Mouse (Mus musculus): ENCODE data around the gene Mfsd2b.
"Not testable (repeated sequence)": the region's sequence is repeated elsewhere in the genome, so short reads cannot be mapped to it uniquely, and the experiment has no call there.

The Mfsd2b gene

DNA sequence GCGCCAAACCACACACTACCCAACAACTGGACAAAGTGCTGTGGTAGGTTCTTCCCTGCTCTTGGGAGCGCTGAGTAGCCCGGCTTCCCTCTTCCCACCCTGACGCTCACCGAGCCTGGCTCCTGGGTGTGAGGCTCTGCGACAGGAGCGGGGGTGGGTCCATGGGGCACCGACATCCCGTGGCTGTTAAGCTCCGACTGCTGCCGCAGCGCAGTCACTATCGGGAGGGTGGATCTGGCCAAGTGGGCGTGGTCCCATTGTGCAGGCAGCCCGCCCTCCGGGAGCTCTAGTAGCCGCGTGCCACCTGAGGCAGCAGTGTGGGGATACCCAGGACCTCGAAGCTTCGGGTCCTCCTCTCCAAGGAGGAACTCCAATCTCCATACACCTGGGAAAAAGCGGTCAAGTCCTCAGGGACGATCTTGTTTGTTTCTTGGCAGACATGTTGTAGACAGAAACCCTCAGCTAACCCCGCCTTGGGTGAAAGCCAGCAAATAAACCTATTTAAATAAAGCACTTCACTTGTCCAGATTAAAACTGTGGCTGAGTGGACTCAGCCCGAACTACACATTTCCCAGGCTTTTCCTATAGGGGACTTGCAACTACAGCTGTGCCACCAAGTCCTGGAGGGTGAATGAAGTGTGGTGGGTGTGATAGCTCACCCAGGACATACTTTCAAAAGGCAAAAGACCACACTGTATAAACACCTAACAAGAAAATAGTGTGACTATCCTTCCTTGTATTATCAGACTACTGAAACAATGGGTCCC lies at the start of gene Mfsd2b:
Gene Mfsd2b, minus strand, starts transcription at position 199 of the 767 bp plus-strand sequence.
- DNase-seq: peak; percentile 46 to 57

DNA sequence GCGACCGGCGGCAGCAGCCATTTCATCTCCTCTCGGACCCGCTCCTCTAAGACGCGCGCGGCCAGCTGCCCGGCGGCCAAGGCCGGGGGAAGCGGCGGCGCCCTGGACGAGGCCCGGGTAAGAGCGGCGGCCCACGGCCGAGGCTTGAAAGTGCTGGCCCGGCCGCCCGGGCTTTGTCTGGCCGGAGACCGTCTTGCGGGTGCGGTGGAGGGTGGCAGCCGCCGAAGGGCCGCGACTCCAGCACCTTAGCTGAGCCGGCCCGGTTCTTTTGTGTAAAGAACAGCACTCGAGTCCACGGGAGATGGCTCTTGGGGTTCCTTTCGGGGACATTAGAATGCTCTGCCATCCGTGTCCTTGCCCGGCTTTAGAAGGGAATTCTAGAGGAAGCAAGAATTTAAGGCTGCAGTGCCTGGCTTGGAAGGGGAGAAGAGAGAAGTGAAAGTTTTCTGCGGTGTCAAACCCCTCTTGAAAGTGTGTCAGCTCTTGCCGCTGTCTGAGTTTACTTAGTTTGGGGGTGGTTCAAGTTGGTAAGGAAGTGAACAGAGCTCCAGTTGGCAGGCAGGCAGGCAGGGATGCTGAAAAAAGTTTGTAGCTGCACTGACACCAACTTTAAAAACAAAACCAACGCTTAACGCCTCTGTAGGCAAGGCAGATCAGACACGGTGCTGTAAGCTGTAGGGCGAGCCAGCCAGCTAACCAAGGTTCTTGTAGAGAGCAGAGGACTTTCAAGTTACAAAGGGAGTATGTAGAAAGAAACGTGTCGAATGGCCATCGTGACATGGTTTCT lies 43.8 kb upstream of the Mfsd2b start:
- DNase-seq: peak; percentile 59 to 80

DNA sequence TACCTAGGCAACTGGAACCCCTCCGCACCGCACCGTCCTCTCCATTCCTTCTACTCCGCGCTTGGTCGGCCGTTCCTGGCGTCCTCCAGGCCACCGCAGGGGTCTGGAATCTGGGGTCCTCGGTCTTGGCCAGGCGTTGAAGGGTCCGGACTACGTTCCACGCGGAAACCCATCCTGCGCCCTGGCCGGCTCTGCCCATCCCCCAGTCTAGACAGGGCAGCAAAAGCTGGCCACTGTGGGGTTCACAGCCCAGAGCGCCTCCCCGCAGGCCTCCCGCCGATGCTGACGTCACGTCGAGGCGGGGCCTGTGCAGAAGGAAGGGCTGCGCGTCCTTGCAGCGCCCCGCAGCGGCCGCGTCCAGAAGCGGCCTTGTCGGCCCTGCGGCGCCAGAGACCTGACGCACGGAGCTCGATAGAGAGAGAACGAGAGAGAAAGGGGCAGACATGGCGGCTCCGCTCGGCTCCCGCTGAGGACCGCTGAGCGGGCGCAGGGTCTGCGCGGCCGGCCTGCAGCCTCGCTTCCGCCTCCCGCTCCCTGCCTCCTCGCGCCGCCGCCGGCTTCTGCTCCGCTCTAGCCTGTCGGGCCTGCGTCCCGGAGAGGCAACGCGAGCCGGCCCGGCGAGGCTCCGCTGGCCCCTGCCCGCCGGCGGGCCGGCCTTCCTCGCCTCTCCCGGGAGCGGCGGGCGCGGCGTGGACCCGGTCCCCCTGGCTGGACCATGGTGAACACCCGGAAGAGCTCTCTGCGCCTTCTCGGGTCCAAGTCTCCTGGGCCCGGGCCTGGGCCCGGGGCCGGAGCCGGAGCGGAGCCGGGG lies 43.0 kb upstream of the Mfsd2b start, which contains the start of gene Atad2b:
Gene Atad2b, plus strand, starts transcription at position 360 of the 811 bp plus-strand sequence.
- DNase-seq: peak; percentile 98 to 100

GRCm38 (mm10) chr12:4914944-4915343 lies 40.8 kb upstream of the Mfsd2b start:
- DNase-seq: no peak

DNA sequence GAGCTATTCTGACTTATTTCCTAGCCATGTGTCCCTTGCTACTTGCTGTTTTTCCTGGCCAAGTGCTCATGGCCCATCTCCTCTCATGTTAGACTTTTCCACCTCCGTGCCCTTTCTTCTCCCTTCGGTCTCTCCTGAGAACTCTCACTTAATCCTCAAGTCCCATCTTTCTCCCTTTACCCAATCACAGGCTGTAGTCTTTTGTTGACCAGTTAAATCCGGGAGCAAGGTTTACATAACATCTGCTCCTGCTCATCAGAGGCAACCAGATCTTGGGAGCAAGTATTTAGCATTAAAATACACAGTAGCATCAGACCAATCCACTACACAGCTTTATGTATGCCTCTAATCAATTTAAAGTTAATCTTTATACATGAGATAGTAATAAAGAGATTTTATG lies 40.3 kb upstream of the Mfsd2b start:
- no peak for DNase-seq

GRCm38 (mm10) chr12:4911716-4912115 lies 37.6 kb upstream of the Mfsd2b start:
- no peak for DNase-seq

GRCm38 (mm10) chr12:4910496-4910895 lies 36.3 kb upstream of the Mfsd2b start:
- not testable (repeated sequence) for DNase-seq

- DNase-seq: no peak
Observed at GRCm38 (mm10) chr12:4908391-4908790, 34.2 kb upstream of the Mfsd2b start.

DNA sequence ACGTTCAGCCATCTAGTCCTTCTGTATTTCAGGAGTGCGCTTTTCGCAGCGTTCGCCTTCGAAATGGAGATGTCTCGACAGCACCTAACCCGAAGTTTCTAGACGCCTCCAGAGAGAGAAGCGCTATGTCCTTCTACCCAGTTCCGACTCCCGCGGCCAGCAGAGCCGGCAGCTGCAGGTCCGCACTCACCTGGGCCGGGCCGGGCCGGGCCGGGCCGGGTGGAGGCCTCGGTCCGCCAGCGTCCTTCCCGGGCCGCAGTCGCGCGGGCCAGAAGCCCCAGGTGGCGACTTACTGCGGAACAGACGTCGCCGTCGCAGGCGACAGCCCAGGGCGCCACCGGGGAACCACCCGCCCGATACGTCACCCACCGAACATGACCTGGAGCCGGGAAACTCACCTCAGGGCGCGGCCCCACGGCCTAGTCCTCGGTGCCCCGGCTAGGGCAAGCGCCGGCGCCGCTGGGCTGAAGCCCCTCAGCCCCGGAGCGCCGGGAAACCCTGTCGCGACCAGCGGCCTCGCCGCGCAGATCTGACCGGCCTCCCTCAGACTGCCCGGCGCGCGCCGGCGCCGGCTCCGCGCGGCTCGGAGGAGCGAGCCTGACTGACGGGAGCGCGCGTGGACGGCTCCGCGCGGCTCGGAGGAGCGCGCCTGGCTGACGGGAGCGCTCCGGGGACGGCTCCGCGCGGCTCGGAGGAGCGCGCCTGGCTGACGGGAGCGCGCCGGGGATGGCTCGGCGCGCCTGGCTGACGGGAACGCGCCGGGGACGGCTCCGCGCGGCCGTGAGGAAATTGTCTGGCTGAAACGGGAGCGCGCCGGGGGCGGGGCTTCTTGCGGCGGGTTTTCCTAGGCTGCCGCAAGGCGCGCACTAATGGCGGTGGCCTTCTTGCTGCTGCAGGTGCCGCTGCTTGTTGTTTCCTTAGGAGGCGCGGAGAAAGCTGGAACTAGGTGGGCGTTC lies 33.1 kb upstream of the Mfsd2b start, which contains the start of gene Ubxn2a:
Gene Ubxn2a, minus strand, starts transcription at position 755 of the 956 bp plus-strand sequence.
- DNase-seq: peak; percentile 95 to 99

GRCm38 (mm10) chr12:4906476-4906875 lies 32.3 kb upstream of the Mfsd2b start:
- no peak for DNase-seq

- DNase-seq: peak; percentile 15 to 21
Observed at GRCm38 (mm10) chr12:4905946-4906345, 31.8 kb upstream of the Mfsd2b start.

- no peak for DNase-seq
Observed at GRCm38 (mm10) chr12:4898024-4898423, 23.9 kb upstream of the Mfsd2b start.

DNA sequence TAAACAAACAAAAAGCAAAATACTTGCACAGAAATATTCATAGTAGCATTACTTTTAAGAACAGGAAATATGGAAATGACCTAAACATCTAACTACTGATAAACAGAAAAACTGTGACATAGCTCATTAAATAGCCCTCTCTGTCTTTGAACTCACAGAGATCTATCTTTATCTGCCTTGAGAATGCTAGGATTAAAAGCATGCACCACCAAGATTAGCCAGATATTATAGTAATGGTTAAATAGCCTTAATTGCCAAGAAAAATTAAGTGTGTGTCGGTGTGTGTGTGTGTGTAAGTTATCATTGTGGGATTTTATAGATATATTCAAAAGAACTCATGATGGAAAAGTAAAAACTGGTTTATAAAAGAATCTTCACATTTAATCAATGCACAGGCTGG lies 15.7 kb upstream of the Mfsd2b start:
- DNase-seq: no peak

DNA sequence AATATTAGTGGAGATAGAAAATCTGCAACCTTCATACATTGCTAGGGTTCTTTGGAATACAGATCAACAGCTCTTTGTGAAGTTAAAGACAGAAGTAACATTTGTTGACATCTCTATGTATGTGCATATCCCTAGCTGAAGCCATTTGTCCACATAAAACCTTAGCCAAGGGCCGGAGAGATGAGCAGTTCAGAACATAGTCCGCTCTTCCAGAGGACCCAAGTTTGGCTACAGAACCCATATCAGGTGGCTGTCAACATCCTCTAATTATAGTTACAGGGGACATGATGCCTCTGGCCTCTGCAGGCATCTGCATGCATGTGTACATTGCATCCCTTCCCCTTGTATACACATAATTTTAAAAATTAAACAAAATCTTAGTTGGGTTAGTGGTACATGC lies 15.1 kb upstream of the Mfsd2b start:
- DNase-seq: no peak

DNA sequence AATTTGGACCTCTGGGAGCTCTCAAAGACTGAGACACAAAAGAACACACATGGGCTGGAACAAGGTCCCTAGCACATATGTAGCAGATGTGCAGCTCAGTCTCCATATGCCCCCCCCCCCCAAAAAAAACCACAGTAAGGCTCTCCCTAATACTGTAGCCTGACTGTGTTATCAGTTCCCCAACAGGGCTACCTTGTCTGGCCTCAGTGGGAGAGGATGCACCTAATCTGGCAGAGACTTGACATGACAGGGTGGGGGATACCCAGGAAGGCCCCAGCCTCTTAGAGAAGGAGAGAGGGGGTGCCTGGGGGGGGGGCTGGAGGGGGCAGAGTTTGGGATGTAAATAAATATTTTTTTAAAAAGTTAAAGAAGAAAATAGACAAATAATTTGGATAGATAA lies 14.6 kb upstream of the Mfsd2b start:
- DNase-seq: no peak

DNA sequence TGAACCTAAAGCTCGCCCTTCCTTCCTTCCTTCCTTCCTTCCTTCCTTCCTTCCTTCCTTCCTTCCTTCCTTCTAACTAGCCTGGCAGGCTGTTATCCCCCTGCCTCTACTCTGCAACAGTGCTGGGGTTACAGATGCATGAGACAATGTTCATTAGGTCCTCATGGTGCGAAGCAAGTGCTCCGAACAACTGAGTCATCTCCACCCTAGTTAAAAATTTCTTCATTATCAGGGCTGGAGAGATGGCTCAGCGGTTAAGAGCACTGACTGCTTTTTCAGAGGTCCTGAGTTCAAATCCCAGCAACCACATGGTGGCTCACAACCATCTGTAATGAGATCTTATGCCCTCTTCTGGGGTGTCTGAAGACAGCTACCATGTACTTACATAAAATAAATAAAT lies 12.4 kb upstream of the Mfsd2b start:
- DNase-seq: not testable (repeated sequence)

GRCm38 (mm10) chr12:4885062-4885461 lies 10.9 kb upstream of the Mfsd2b start:
- DNase-seq: no peak

DNA sequence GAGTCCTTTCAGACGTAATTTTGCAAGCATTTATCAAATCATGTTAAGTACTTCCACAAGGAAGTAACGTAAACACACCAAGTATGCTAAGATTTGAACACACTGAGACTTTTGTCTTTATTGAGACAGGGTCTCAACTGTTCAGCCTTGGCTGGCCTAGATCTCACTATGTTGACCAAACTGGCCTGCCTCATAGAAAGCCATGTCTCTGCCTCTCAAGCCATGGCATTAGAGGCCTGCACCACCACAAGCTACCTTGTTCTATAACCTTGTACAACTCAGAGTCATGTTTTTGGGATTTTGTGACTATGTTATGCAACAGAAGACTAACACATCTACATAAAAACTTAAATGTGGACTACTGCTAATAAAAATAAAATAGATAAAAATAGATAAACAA lies 7.9 kb upstream of the Mfsd2b start:
- no peak for DNase-seq

DNA sequence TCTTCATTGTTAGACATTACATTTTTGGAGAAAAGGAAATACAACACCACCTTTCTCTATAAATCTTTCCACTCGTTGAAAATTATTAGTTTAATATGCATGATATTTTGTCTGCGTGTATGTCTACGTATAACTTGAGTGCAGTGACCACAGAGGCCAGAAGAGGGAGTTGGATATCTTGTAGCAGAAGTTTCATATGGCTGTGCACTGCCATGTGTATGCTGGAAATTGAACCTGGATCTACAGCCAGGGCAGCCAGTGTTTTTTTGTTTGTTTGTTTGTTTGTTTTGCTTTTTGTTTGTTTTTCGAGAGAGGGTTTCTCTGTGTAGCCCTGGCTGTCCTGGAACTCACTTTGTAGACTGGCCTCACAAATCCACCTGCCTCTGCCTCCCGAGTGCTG lies 4.9 kb upstream of the Mfsd2b start:
- no peak for DNase-seq

DNA sequence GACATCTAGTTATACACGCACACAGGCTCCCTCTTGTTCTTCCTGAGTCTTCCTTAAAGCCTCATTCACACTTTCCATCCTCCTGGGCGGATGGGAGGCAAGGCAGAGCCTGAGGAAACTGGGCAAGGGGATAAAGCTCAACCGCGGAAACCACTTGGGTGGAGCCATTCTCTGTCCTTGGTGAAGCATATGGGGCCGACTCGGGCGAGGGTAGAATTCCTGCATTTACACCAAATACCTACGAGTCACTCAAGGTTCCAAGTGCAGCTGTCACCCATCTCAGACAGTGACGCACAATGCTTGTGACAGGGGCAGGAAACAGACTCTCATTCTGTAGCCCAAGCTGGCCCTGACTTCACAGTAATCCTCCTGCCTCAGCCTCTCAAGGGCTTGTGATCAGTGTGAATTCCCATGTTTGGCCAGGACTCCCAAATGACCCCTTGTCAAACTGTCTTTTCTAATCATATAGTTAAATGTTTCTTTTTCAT lies 4.2 kb upstream of the Mfsd2b start:
- no peak for DNase-seq

- DNase-seq: no peak
Observed at GRCm38 (mm10) chr12:4875623-4876022, 1.5 kb upstream of the Mfsd2b start.

DNA sequence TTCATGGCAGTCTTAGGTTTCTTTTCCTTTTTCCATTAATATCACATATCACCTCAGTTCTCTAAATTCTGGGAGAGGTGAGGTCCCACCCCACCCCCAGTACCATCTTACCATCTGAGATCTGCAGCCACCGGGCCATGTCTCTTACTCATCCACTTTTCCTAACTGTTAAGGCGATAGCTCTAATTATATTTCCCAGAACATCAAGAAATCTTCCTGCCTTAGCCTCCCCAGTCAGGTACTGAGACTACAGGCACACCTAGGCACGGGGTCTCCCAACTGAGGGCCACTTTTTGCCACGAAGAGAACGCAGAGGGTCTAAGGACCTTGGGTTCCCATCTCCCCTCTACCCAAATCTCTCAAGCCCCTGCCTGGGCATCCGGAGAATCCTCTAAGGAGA lies 628 bp downstream of the Mfsd2b start:
- DNase-seq: no peak
